Mouse (Mus musculus) lung, adult 2 months (tissue): ENCODE measurements around the gene Lims1.
A peak's percentile ranks its signal among the peaks of the same experiment; 100 is the strongest.

Experiments used
- CTCF ChIP-seq: fragments of 200-500 bp; IDR thresholded peaks from 2 replicates; pipeline ENCODE4 v1.5.1; 2011; ENCODE audit warnings: mild to moderate bottlenecking, low read length, control low read depth; ENCODE audit not compliant: insufficient read depth
- POLR2A ChIP-seq: fragments of 200-500 bp; IDR thresholded peaks from 2 replicates; pipeline ENCODE4 v1.6.1; 2011; ENCODE audit warnings: low read depth, mild to moderate bottlenecking, control low read depth, low read length, borderline replicate concordance; ENCODE audit errors: extremely low read depth

DNA sequence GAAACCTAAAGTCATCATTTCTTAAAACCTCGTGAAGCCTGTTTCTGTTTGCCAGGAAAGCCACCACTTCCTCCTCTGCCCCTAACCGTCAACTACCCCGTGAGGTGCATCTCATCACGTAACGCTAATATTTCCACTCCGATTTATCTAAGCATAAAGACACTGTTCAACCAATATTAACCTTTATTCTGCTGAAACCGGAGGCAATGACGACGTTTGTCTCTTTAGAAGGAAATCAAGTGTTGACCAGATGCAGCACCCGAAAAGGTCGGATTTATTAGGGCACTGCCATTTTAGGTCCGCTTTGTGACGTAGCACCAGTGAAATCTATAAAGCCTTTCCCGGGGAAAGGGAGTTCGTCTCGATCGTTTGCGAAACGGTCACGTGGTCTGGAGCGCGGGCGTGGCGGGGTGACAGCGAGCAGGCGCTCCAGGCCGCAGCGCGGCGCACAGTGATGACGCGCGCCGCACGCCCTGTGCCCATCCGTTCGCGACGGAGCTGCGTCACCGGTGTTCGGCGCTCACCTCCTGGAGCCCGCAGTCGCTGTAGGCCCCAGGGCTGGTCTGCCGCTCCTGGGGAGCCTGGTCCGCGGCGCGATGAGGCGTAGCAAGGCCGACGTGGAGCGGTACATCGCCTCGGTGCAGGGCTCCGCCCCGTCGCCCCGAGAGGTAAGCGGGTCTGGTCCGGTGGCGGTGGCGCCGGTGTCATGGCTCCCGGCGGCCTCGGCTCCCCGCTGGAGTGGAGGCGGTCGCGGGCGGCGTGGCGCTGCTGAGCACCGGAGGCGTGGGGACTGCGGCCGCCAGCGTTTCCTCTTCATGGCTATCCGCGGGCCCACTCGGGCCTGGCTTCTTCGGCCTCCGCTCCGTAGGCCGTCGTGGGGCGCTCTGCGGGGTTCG lies 123.4 kb downstream of the Lims1 start, which contains the start of gene Ranbp2:
- TF ChIP-seq CTCF (no peak), POLR2A (peak; percentile 94)
